Mouse (Mus musculus) embryonic fibroblast, embryonic 13.5 days (primary cell): ENCODE data around the gene Upb1. TPM values are rescaled to one million over a fixed set of nuclear protein-coding genes. Genes with fewer than 3 reads are reported as not detected.

Experiments used
- H3K27ac ChIP-seq: 2 replicates; pipeline ENCODE4 v1.5.1; 2012; ENCODE audit warnings: low read length, control low read depth, inconsistent platforms; ENCODE audit not compliant: insufficient read depth
- H3K4me1 ChIP-seq: 2 replicates; pipeline ENCODE4 v1.6.1; 2011; ENCODE audit warnings: low read length; ENCODE audit not compliant: control insufficient read depth, insufficient read depth
- H3K4me3 ChIP-seq: 2 replicates; pipeline ENCODE4 v1.5.1; 2011; ENCODE audit warnings: mild to moderate bottlenecking, control low read depth, low read length; ENCODE audit not compliant: insufficient read depth
- CTCF ChIP-seq: IDR thresholded peaks from 2 replicates; pipeline ENCODE4 v1.5.1; 2011; ENCODE audit warnings: mild to moderate bottlenecking, control low read depth, low read length, moderate library complexity, borderline replicate concordance; ENCODE audit not compliant: insufficient read depth
- POLR2A ChIP-seq: IDR thresholded peaks from 2 replicates; pipeline ENCODE4 v1.6.1; 2011; ENCODE audit warnings: low read depth, mild to moderate bottlenecking, control low read depth, low read length, moderate library complexity
- polyA plus RNA-seq: library from polyadenylated mRNA; stranded (reverse); fragments of >200 nt; gene quantifications from 2 replicates; pipeline ENCODE4 v1.2.4, GENCODE M21; 2011; ENCODE audit warnings: low read depth; ENCODE audit not compliant: missing spikeins, insufficient read length

The Upb1 gene
- polyA plus RNA-seq, 1 experiment: not detected

- Histone ChIP-seq H3K4me1 (no peaks in the 10 kb centered on the region), H3K27ac (no peak overlapping the region), H3K4me3 (no peak overlapping the region)
- TF ChIP-seq POLR2A: no peak
- TF ChIP-seq CTCF: no peak
Measured at GRCm38 (mm10) chr10:75438132-75438810, 37.4 kb downstream of the Upb1 start.

- Histone ChIP-seq H3K27ac (no peak overlapping the region), H3K4me3 (no peak overlapping the region), H3K4me1 (no peaks in the 10 kb centered on the region)
- TF ChIP-seq POLR2A: no peak
- peak; percentile 51; the same call in 1 of the 2 replicates for TF ChIP-seq CTCF
Measured at GRCm38 (mm10) chr10:75439211-75439811, 38.4 kb downstream of the Upb1 start.

- no peaks in the 10 kb centered on the region for H3K4me1 ChIP-seq
- TF ChIP-seq POLR2A (no peak), CTCF (no peak)
- H3K4me3 ChIP-seq: no peak overlapping the region
- no peak overlapping the region for H3K27ac ChIP-seq
Measured at GRCm38 (mm10) chr10:75440756-75441155, 39.8 kb downstream of the Upb1 start.

GRCm38 (mm10) chr10:75441800-75442199, 40.9 kb downstream of the Upb1 start:
- no peaks in the 10 kb centered on the region for H3K4me1 ChIP-seq
- no peak for TF ChIP-seq CTCF
- TF ChIP-seq POLR2A: no peak
- H3K4me3 ChIP-seq: no peak overlapping the region
- no peak overlapping the region for H3K27ac ChIP-seq

GRCm38 (mm10) chr10:75443017-75443416, 42.1 kb downstream of the Upb1 start:
- no peaks in the 10 kb centered on the region for H3K4me1 ChIP-seq
- TF ChIP-seq POLR2A: no peak

GRCm38 (mm10) chr10:75444111-75444826, 43.4 kb downstream of the Upb1 start:
- Histone ChIP-seq H3K4me3 (no peak overlapping the region), H3K4me1 (no peaks in the 10 kb centered on the region; the same call in 1 of the 2 replicates), H3K27ac (no peak overlapping the region)
- TF ChIP-seq CTCF: no peak
- no peak for TF ChIP-seq POLR2A

More at GRCm38 (mm10) chr10:75443017-75443416, 42.1 kb downstream of the Upb1 start:
- no peak overlapping the region for H3K27ac ChIP-seq
- no peak overlapping the region for H3K4me3 ChIP-seq

GRCm38 (mm10) chr10:75445030-75445429, 44.1 kb downstream of the Upb1 start:
- TF ChIP-seq POLR2A (no peak), CTCF (no peak)
- Histone ChIP-seq H3K4me1 (peaks cover 3% of the 10 kb centered on the region), H3K4me3 (no peak overlapping the region), H3K27ac (no peak overlapping the region)

- no peak for TF ChIP-seq CTCF
- TF ChIP-seq POLR2A: no peak
- H3K4me3 ChIP-seq: no peak overlapping the region
- peaks cover 3% of the 10 kb centered on the region for H3K4me1 ChIP-seq
- no peak overlapping the region for H3K27ac ChIP-seq
Measured at GRCm38 (mm10) chr10:75446501-75447083, 45.7 kb downstream of the Upb1 start.

GRCm38 (mm10) chr10:75447489-75447888, 46.6 kb downstream of the Upb1 start:
- TF ChIP-seq POLR2A: no peak
- no peak for TF ChIP-seq CTCF
- no peak overlapping the region for H3K27ac ChIP-seq
- H3K4me3 ChIP-seq: no peak overlapping the region
- H3K4me1 ChIP-seq: peaks cover 3% of the 10 kb centered on the region
